In genomic region chr10:109011226-109012165, GRCm38 (mm10) we compare ENCODE assay signal across 8 mouse cellular contexts. TPM values are rescaled to one million over a fixed set of nuclear protein-coding genes. Genes with fewer than 3 reads are reported as not detected.
A peak's percentile ranks its signal among the peaks of the same experiment; 100 is the strongest.
DNase-seq lines count a peak whose midpoint lies in the region; ATAC-seq lines count a peak whose summit lies in the region.

No protein-coding gene starts in this region.

- WGBS in lung, embryonic 15.5 days = 2% methylated on average over 29 of the region's 29 CpGs
- 3% methylated on average over 29 of the region's 29 CpGs for WGBS in liver, embryonic 12.5 days (ENCODE audit: insufficient replicate concordance)

- H3K9me3 ChIP-seq in lung, embryonic 15.5 days = no peaks in the 10 kb centered on the region
- H3K9me3 ChIP-seq in liver, embryonic 12.5 days (replicated peaks) = no peaks in the 10 kb centered on the region

- no peak for DNase-seq in lung, postnatal 14 days
- peak; percentile 55 to 75 for DNase-seq in cerebellum, postnatal 14 days
- peak; percentile 66 to 76 for DNase-seq in frontal cortex, postnatal 36 days (ENCODE audit: low spot score in 2 of 2)
- peak; percentile 22 for DNase-seq in kidney, postnatal 10 days
- peak; percentile 76 for DNase-seq in right cerebral cortex, adult 18-20 months
- no peak for DNase-seq in B cell, adult 2 months

- H3K36me3 ChIP-seq in lung, embryonic 15.5 days = no peaks in the 10 kb centered on the region
- no peaks in the 10 kb centered on the region for H3K36me3 ChIP-seq in liver, embryonic 12.5 days

- no peak overlapping the region for H3K9ac ChIP-seq in lung, embryonic 15.5 days
- H3K9ac ChIP-seq in liver, embryonic 12.5 days = no peak overlapping the region

- H3K4me2 ChIP-seq in lung, embryonic 15.5 days = peak overlapping the region; percentile 87
- H3K4me2 ChIP-seq in liver, embryonic 12.5 days = peak overlapping the region; percentile 47

- H3K27ac ChIP-seq in lung, embryonic 15.5 days = no peak overlapping the region
- H3K27ac ChIP-seq in liver, embryonic 12.5 days = no peak overlapping the region

- peaks cover 35% of the 10 kb centered on the region for H3K27me3 ChIP-seq in lung, embryonic 15.5 days
- peaks cover 28% of the 10 kb centered on the region for H3K27me3 ChIP-seq in liver, embryonic 12.5 days (replicated peaks)

- H3K4me1 ChIP-seq in lung, embryonic 15.5 days = peaks cover 17% of the 10 kb centered on the region
- peaks cover 4% of the 10 kb centered on the region; the same call in 1 of the 2 replicates for H3K4me1 ChIP-seq in liver, embryonic 12.5 days

- ATAC-seq in lung, embryonic 15.5 days (ENCODE audit: borderline replicate concordance, extremely low read depth, low FRiP score, low TSS enrichment) = peak; percentile 80; the same call in 1 of the 2 replicates
- ATAC-seq in liver, embryonic 12.5 days = no peak

- H3K4me3 ChIP-seq in lung, embryonic 15.5 days = peak overlapping the region; percentile 40
- H3K4me3 ChIP-seq in liver, embryonic 12.5 days = peak overlapping the region; percentile 35

RNA-seq across cellular contexts. Expression of gene Syt1, which starts 0.7 kb away (rescaled TPM):
- 0.74 and 0.96 TPM in 2 replicates for polyA plus RNA-seq in lung, embryonic 15.5 days (2015; fragmentation: Nextera tagmentation; extraction: Ambion mirVana)
- 0.28 and 0.29 TPM in 2 replicates for polyA plus RNA-seq in liver, embryonic 12.5 days (2016; fragmentation: Nextera tagmentation; extraction: Ambion mirVana)

Comparison
In these comparisons a context has a peak if more than half of its experiments do, and no peak if none do; other contexts are left out.
1. DNase-seq: peak in cerebellum, postnatal 14 days (2 of 2), frontal cortex, postnatal 36 days (2 of 2), kidney, postnatal 10 days (single experiment) and right cerebral cortex, adult 18-20 months (single experiment); none in lung, postnatal 14 days (single experiment) and B cell, adult 2 months (0 of 2).